Mouse (Mus musculus) midbrain, embryonic 13.5 days (tissue): ENCODE results near the gene Cnn1. TPM values are rescaled to one million over a fixed set of nuclear protein-coding genes. Genes with fewer than 3 reads are reported as not detected.

Experiments used
- ATAC-seq: fragments of 200-750 bp; cut with Nextera tagmentation; 2 replicates; pipeline ENCODE4 v1.8.0; 2017; ENCODE audit warnings: mild to moderate bottlenecking, moderate TSS enrichment, moderate library complexity
- H3K27ac ChIP-seq: fragments of 300-500 bp; sonication (generic); 2 replicates; pipeline ENCODE4 v1.5.1; 2015; ENCODE audit warnings: inconsistent platforms, mild to moderate bottlenecking, moderate library complexity
- H3K27me3 ChIP-seq: fragments of 300-500 bp; sonication (generic); 2 replicates; pipeline ENCODE4 v1.6.1; 2015; ENCODE audit warnings: mild to moderate bottlenecking, inconsistent platforms
- H3K36me3 ChIP-seq: fragments of 300-500 bp; sonication (generic); 2 replicates; pipeline ENCODE4 v1.6.1; 2015; ENCODE audit warnings: mild to moderate bottlenecking, inconsistent platforms
- H3K4me1 ChIP-seq: fragments of 300-500 bp; sonication (generic); replicated peaks from 2 replicates; pipeline ENCODE4 v1.6.1; 2015; ENCODE audit warnings: inconsistent platforms
- H3K4me2 ChIP-seq: fragments of 300-500 bp; sonication (generic); replicated peaks from 2 replicates; pipeline ENCODE4 v1.6.1; 2015; ENCODE audit warnings: moderate library complexity, mild to moderate bottlenecking, inconsistent platforms
- H3K4me3 ChIP-seq: fragments of 300-500 bp; sonication (generic); replicated peaks from 2 replicates; pipeline ENCODE4 v1.5.1; 2015; ENCODE audit warnings: mild to moderate bottlenecking, inconsistent platforms
- H3K9ac ChIP-seq: fragments of 300-500 bp; sonication (generic); replicated peaks from 2 replicates; pipeline ENCODE4 v1.6.1; 2015; ENCODE audit warnings: mild to moderate bottlenecking, inconsistent platforms
- H3K9me3 ChIP-seq: fragments of 300-500 bp; sonication (generic); 2 replicates; pipeline ENCODE4 v1.6.1; 2016; ENCODE audit warnings: mild to moderate bottlenecking, inconsistent platforms
- WGBS: fragments of 180-500 bp; shearing (Covaris S2); methylation state at CpG from one replicate; pipeline ENCODE4 v1.1.7; 2015; 5-methylcytosine and 5-hydroxymethylcytosine counted together
- polyA plus RNA-seq: library from polyadenylated mRNA; unstranded; fragments of >200 nt; fragmentation: Nextera tagmentation; extraction: Ambion mirVana; gene quantifications from 2 replicates; pipeline ENCODE4 v1.2.1, GENCODE M21; 2015

Cnn1 gene
- polyA plus RNA-seq, 1 experiment from 2014 or later = 2.0 TPM

- ATAC-seq = no peak
- Histone ChIP-seq H3K27ac (no peak overlapping the region), H3K4me3 (peak overlapping the region; percentile 72), H3K4me2 (peak overlapping the region; percentile 81), H3K4me1 (peaks cover 22% of the 10 kb centered on the region), H3K27me3 (no peaks in the 10 kb centered on the region), H3K36me3 (peaks cover 12% of the 10 kb centered on the region; the same call in 1 of the 2 replicates), H3K9ac (peak overlapping the region; percentile 69), H3K9me3 (no peaks in the 10 kb centered on the region)
- 35% methylated on average over 4 of the region's 4 CpGs for WGBS
These were observed 14.4 kb upstream of the Cnn1 start for GRCm38 (mm10) chr9:22084667-22085021.

DNA sequence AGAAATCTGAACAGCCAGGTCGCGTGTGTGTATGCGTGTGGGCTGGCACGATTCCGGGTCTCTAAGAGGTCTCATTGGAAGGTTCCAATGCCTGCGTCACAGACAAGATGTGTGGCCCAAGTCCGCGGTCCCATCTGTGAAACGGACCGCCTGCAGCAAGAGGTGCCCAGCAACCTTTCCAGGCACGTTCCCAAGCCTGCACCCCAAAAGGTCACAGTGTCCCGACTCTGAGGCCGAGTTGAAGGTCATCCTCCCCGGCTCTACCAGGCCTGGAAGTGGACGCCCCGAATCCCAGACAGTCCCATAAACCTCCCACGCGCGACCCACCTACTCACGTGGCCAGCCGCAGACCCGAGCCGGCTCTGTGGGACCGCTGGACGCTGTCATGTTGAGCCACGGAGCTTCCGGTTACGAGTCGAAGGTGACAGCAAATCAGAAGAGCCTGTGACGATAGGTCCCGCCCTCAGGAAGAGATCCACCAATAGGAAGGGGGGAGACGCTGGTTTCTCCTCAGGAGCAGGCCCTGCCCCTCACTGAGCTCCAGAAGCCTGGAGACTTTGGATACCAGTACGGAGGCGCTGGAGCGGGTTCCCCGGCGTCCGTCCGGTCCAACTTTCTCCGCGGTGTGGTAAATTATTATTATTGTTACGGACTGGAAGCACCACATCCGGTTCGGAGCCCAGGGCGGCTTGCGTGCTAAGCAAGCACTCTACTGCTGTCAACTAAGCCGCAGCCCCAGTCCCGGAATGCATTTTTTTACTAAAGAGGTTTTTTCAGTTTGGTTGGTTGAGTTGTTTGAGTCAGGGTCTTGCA lies 13.8 kb upstream of the Cnn1 start, which contains the start of gene Ecsit:
TSS of gene Ecsit (minus strand) at position 417 of the 813 bp plus-strand sequence.
- peak within 1 kb of the TSS; percentile 81 for H3K4me2 ChIP-seq
- no peaks in the 10 kb centered on the region for H3K9me3 ChIP-seq

GRCm38 (mm10) chr9:22086012-22086411 lies 13.0 kb upstream of the Cnn1 start:
- ATAC-seq = no peak
- H3K27ac ChIP-seq = no peak overlapping the region

More for the DNA sequence above, 13.8 kb upstream of the Cnn1 start, which contains the start of gene Ecsit:
- Histone ChIP-seq H3K27ac (peak within 1 kb of the TSS; percentile 57), H3K27me3 (no peaks in the 10 kb centered on the region), H3K4me3 (peak within 1 kb of the TSS; percentile 72), H3K4me1 (peaks cover 22% of the 10 kb centered on the region), H3K36me3 (peaks cover 8% of the 10 kb centered on the region; the same call in 1 of the 2 replicates), H3K9ac (peak within 1 kb of the TSS; percentile 69)
- under 1% methylated on average over 48 of the region's 48 CpGs for WGBS
- peak; percentile 99 for ATAC-seq

DNA sequence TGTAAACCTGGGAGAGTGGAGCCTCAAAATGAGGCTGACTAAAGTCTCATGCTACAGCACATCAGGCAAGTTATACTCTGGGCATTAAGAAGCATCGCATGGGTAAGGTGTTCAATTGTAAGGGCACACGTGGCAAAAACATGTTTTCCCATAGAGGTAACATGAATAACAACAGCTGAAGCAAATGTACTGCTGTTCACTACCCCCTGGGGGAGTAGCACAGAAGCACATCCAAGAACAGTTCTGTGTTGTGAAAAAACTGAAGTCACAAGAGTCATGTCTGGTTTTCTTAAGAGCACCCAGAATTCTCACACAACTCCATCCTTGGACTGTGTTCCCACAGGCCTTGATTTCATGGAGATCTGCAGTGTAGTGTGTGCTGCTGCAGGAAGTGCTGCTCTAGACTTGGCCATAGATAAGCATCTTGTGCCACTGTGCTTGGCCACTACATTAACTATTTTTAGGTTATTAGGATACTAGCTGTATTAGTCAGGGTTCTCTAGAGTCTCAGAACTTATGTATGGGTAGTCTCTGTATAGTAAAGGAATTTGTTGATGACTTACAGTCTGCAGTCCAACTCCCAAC lies 11.9 kb upstream of the Cnn1 start:
- H3K4me2 ChIP-seq = no peak overlapping the region
- H3K27me3 ChIP-seq = no peaks in the 10 kb centered on the region
- H3K4me1 ChIP-seq = peaks cover 22% of the 10 kb centered on the region
- H3K4me3 ChIP-seq = no peak overlapping the region
- 88% methylated on average over 2 of the region's 2 CpGs for WGBS
- H3K9ac ChIP-seq = no peak overlapping the region
- no peak overlapping the region for H3K27ac ChIP-seq
- peaks cover 4% of the 10 kb centered on the region; the same call in 1 of the 2 replicates for H3K36me3 ChIP-seq
- ATAC-seq = no peak
- no peaks in the 10 kb centered on the region for H3K9me3 ChIP-seq

More at GRCm38 (mm10) chr9:22086012-22086411, 13.0 kb upstream of the Cnn1 start:
- Histone ChIP-seq H3K4me2 (peak overlapping the region; percentile 81), H3K27me3 (no peaks in the 10 kb centered on the region), H3K4me3 (peak overlapping the region; percentile 72), H3K4me1 (peaks cover 22% of the 10 kb centered on the region), H3K9me3 (no peaks in the 10 kb centered on the region), H3K36me3 (peaks cover 7% of the 10 kb centered on the region; the same call in 1 of the 2 replicates), H3K9ac (peak overlapping the region; percentile 69)
- 87% methylated on average over 6 of the region's 6 CpGs for WGBS

DNA sequence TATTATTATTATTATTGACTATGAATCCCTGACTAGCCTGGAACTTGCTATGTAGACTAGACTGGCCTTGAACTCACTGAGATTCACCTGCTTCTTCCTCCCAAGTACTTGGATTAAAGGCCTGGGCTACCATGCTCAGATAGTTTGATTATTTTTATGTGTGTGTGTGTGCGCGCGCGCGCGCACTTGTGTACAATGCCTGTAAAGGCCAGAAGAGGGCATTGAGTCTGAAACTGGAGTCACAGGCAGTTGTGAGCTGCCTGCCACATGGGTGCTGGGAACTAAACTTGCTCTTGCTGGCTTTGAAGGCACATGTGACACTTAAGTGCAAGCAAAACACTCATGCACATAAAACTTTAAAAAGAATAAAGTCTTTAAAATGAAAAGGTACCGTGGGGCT lies 9.7 kb upstream of the Cnn1 start:
- H3K9ac ChIP-seq = no peak overlapping the region
- no peaks in the 10 kb centered on the region for H3K9me3 ChIP-seq
- H3K4me2 ChIP-seq = no peak overlapping the region
- H3K27me3 ChIP-seq = no peaks in the 10 kb centered on the region
- H3K4me1 ChIP-seq = peaks cover 14% of the 10 kb centered on the region
- 98% methylated on average over 7 of the region's 7 CpGs for WGBS
- no peak overlapping the region for H3K4me3 ChIP-seq
- H3K27ac ChIP-seq = no peak overlapping the region
- H3K36me3 ChIP-seq = no peaks in the 10 kb centered on the region
- ATAC-seq = no peak

- 87% methylated on average over 7 of the region's 7 CpGs for WGBS
- Histone ChIP-seq H3K4me3 (no peak overlapping the region), H3K4me2 (no peak overlapping the region), H3K9me3 (no peaks in the 10 kb centered on the region), H3K9ac (no peak overlapping the region), H3K27me3 (no peaks in the 10 kb centered on the region), H3K4me1 (peaks cover 7% of the 10 kb centered on the region), H3K36me3 (no peaks in the 10 kb centered on the region), H3K27ac (no peak overlapping the region)
- ATAC-seq = no peak
These were observed 9.0 kb upstream of the Cnn1 start for GRCm38 (mm10) chr9:22089986-22090385.

DNA sequence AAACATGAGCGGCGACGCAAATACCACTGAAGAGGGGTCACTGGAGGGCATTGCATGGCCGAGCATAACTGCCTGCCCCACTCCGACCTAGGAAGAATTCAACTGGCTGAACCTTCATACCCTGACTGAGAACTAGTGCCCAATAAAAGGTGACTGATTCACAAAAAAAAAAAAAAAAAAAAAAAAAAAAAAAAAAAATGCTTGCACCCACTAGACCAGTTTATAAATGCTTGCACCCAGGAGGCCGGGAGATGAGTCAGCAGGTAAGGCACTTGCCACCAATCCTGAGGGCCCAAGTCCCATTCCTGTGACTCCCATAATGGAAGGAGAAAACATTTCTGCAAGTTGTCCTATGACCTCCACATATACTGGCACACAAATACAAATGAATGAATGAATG lies 6.3 kb upstream of the Cnn1 start:
- Histone ChIP-seq H3K27me3 (peaks cover 5% of the 10 kb centered on the region), H3K9ac (no peak overlapping the region), H3K36me3 (no peaks in the 10 kb centered on the region), H3K4me3 (no peak overlapping the region), H3K4me2 (no peak overlapping the region), H3K9me3 (no peaks in the 10 kb centered on the region), H3K4me1 (peaks cover 6% of the 10 kb centered on the region; the same call in 1 of the 2 replicates), H3K27ac (no peak overlapping the region)
- 88% methylated on average over 6 of the region's 6 CpGs for WGBS
- no peak for ATAC-seq

GRCm38 (mm10) chr9:22095854-22096307 lies 3.1 kb upstream of the Cnn1 start:
- H3K4me1 ChIP-seq = peaks cover 9% of the 10 kb centered on the region; the same call in 1 of the 2 replicates
- ATAC-seq = peak; percentile 81
- H3K27ac ChIP-seq = no peak overlapping the region
- H3K9me3 ChIP-seq = no peaks in the 10 kb centered on the region
- 3% methylated on average over 24 of the region's 24 CpGs for WGBS
- H3K36me3 ChIP-seq = no peaks in the 10 kb centered on the region
- H3K4me2 ChIP-seq = peak overlapping the region; percentile 67
- H3K27me3 ChIP-seq = peaks cover 36% of the 10 kb centered on the region
- H3K4me3 ChIP-seq = peak overlapping the region; percentile 40
- peak overlapping the region; percentile 63 for H3K9ac ChIP-seq

GRCm38 (mm10) chr9:22099922-22100321 lies 906 bp downstream of the Cnn1 start:
- peaks cover 48% of the 10 kb centered on the region for H3K27me3 ChIP-seq
- H3K9me3 ChIP-seq = no peaks in the 10 kb centered on the region
- H3K4me3 ChIP-seq = no peak overlapping the region
- H3K27ac ChIP-seq = no peak overlapping the region
- WGBS = 6% methylated on average over 18 of the region's 18 CpGs
- no peak overlapping the region for H3K4me2 ChIP-seq
- ATAC-seq = no peak
- H3K36me3 ChIP-seq = no peaks in the 10 kb centered on the region
- H3K9ac ChIP-seq = no peak overlapping the region
- H3K4me1 ChIP-seq = peaks cover 9% of the 10 kb centered on the region; the same call in 1 of the 2 replicates

- Histone ChIP-seq H3K9ac (no peak overlapping the region), H3K4me1 (no peaks in the 10 kb centered on the region), H3K9me3 (no peaks in the 10 kb centered on the region), H3K4me2 (no peak overlapping the region), H3K4me3 (no peak overlapping the region), H3K27me3 (no peaks in the 10 kb centered on the region), H3K36me3 (peaks cover 36% of the 10 kb centered on the region), H3K27ac (no peak overlapping the region)
- 94% methylated on average over 9 of the region's 9 CpGs for WGBS
- ATAC-seq = no peak
These were observed 9.2 kb downstream of the Cnn1 start for GRCm38 (mm10) chr9:22108194-22108593.

DNA sequence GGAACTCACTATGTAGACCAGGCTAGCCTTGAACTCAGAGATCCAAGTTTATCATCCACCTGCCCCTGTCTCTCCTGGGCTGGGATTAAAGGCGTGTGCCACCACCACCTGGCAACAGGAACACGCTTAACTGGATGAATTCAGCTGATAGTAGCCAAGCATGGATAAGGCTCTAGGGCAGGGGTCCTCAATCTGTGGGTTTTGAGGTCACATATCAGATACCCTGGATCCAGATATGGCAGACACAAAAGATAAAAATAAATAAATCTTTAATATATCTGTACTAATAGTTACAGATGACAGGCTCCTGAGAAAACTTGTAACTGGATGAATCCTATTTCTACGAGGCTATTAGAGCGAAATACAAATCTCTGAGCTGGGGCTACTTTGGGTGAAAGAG lies 16.6 kb downstream of the Cnn1 start:
- 90% methylated on average over 4 of the region's 4 CpGs for WGBS
- H3K4me3 ChIP-seq = peak overlapping the region; percentile 88; the same call in 1 of the 2 replicates
- ATAC-seq = no peak
- H3K4me1 ChIP-seq = peaks cover 25% of the 10 kb centered on the region
- no peaks in the 10 kb centered on the region for H3K9me3 ChIP-seq
- H3K36me3 ChIP-seq = peaks cover 33% of the 10 kb centered on the region
- H3K4me2 ChIP-seq = peak overlapping the region; percentile 89
- H3K27ac ChIP-seq = no peak overlapping the region
- H3K9ac ChIP-seq = peak overlapping the region; percentile 92
- peaks cover 6% of the 10 kb centered on the region; the same call in 1 of the 2 replicates for H3K27me3 ChIP-seq

DNA sequence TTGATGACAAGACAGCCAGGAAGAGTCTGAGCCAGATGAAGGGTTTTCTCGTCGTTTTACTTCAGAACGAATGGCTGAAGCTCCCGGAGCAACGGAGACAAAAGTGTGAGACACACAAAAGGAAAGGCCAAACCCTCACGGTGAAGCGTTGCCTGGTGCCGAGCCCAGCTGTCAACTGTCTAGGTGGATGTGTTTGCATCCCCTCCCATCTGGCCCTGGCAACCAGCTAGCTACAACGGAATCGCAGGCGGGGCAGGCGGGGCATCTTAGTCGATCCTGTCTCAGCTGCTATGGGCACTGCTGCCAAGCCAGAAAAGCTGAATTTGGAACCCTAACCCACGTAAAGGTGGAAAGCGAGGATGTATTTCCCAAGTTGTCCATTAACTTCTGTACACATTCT lies 17.1 kb downstream of the Cnn1 start:
- Histone ChIP-seq H3K27ac (no peak overlapping the region), H3K36me3 (peaks cover 29% of the 10 kb centered on the region), H3K4me3 (peak overlapping the region; percentile 88), H3K9me3 (no peaks in the 10 kb centered on the region), H3K27me3 (peaks cover 6% of the 10 kb centered on the region; the same call in 1 of the 2 replicates), H3K9ac (peak overlapping the region; percentile 92), H3K4me1 (peaks cover 25% of the 10 kb centered on the region), H3K4me2 (peak overlapping the region; percentile 89)
- WGBS = 23% methylated on average over 15 of the region's 15 CpGs
- no peak for ATAC-seq
